Mouse (Mus musculus): ENCODE data around the gene Mrpl35. TPM values are rescaled to one million over a fixed set of nuclear protein-coding genes. Genes with fewer than 3 reads are reported as not detected.

Gene Mrpl35
- total RNA-seq, 2 experiments from 2014 or later, result 54.7 to 62.4 TPM

DNA sequence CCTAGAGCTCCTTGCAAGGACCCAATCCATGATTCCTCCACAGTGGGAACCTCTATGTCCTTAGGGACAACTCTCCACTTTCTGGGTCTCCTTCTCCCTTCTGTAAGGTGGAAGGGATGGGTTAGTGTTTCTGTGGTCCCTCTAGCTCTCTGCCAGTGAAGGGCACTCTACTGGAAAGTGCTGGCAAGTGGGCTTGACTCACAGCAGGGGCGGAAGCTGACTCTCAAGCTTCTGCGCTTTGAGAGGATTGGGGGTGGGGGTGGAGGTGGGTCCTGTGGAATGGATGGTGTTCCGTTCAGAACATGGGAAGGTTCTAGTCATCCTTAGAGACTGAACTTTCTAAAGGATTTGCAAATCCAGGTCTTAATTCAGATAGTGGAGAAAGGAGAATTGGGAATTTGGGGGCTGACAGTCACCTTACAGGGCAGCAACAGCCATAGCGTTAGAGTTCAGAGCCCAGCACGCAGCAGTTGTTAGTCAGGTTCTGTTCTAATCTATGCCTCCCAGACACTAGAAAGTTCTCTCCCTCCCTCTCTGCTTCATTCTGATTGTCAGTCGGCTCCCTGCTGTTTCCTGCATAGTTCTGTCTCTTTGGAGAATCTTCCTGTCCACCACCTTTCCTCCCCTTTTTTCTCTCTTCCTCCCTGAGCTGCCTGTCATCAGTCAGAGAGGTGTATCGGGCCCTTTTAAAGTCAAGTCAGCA, 25.6 kb downstream of the Mrpl35 start:
- DNase-seq, result no peak

GRCm38 (mm10) chr6:71799391-71799790, 27.4 kb downstream of the Mrpl35 start:
- no peak for DNase-seq

DNA sequence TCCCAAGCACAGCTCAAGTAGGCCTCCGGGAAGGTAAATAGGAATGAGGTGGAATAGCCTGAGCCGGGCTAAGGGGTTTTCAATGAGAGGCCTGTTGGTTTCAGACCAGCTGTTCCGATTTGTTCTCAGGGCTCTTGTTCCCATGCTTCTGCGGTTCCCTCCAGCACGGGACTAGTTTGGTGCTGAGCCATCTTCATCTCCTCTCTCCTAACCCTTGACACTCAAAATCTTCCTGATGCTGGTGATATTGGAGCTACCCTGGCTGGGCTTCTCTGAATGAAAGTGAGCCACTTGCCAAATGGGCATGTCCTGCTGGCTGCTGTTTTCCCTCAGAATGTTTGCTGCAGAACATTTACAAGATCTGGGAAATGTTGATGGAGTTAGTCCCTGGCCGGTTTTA, 35.0 kb downstream of the Mrpl35 start:
- no peak for DNase-seq

DNA sequence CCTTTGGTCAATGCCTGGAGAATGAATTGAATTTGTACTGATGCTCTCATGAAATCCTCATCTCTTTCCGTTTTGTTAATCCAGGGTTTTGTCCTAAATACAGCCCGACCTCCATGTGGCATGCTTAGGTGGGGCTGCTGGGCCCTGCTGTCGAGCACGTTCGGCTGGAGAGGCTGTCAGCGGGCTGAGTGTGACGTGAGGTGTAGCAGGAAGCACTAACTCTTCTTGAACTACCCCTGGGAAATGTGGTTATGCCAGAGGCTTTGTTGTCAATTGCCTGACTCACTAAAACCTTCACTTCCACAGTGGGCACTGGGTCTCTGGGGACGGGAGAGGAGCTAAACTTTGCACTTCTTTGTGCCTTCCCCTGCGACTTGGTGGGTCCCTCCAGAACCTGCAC, 38.4 kb downstream of the Mrpl35 start:
- DNase-seq, result no peak

- no peak for DNase-seq
Observed at GRCm38 (mm10) chr6:71783165-71783564, 43.6 kb downstream of the Mrpl35 start.

DNA sequence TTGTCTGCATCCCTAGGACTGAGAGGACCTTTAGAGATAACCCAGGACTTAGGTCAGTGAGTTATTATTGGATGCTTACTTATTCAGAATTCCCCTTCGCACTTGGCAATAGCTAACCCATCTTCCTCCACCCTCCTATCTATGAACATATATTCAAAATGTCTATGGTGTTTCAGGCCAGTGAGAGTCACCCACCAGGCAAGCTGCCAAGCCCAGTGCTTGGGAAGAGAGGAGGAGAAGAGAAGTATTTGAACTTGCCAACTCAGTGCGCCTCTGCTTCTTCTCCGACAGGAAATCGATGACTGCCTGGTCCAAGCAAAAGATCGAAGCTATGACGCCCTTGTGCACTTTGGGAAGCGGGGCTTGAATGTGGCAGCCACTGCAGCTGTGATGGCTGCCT, 46.3 kb downstream of the Mrpl35 start:
- DNase-seq, result no peak

DNA sequence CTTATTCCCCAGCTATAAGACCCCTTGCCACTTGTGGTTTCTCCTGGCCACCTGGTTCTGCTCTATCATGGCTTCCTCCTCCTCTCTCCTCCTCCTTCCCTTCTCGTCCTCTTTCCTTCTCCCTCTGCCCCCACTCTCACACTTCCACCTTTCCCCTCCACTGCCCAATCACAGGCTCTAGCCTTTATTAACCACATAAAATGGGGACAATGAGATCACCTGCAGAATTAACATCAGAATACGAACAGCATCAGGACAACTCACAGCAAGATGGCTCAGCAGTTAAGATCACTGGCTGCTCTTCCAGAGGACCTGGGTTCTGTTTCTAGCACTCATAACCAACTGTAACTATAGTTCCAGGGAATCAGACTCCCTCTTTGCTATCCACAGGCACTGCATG, 46.9 kb downstream of the Mrpl35 start:
- no peak for DNase-seq

DNA sequence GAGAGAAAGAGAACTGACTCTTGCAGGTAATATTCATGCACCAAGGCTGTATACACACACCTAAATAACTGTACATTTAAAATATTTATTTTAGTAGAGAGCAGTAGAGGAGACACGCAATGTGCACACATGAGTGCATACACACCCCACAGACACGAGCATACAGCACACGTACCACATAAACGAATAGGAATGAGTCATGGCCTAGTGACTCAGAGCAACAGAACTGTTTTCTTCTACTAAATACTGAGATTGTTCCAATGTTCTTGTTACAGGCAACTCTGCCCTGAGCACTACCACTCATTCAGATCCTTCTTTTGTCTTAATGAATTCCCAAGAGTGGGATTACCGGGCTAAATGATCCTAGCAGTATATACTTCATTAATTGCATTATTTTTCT, 48.8 kb downstream of the Mrpl35 start:
- DNase-seq, result no peak

DNA sequence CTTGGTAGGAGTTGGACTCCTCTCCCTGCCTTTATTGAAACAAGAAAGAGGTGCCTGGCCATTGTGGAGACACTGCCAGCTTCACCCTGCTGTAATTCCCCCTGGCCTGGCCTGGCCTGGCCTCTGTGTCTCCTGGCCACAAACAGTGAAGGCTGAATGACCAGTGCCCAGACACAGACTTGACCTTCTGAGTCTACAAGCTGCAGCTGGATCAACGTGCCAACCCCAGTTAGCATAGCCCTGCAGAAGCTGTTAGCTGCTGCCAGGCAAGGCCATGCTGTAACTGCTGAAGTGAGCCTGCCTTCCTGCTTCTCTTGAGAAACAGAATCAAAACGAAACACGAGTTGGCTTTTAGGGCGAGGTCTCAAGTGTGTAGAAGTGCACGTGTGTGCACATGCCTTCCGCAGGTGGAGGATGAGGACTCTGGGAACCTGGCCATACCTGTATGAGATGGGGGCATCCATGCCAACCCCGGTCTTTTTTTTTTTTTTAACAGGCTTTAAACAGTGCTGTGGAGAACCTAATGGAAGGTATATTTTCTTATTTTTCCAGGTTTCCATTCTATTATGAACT, 54.0 kb downstream of the Mrpl35 start:
- DNase-seq, result peak; percentile 73

- peak; percentile 15 for DNase-seq
Observed at GRCm38 (mm10) chr6:71772156-71772555, 54.6 kb downstream of the Mrpl35 start.

- DNase-seq, result no peak
Observed at GRCm38 (mm10) chr6:71771282-71771681, 55.5 kb downstream of the Mrpl35 start.

DNA sequence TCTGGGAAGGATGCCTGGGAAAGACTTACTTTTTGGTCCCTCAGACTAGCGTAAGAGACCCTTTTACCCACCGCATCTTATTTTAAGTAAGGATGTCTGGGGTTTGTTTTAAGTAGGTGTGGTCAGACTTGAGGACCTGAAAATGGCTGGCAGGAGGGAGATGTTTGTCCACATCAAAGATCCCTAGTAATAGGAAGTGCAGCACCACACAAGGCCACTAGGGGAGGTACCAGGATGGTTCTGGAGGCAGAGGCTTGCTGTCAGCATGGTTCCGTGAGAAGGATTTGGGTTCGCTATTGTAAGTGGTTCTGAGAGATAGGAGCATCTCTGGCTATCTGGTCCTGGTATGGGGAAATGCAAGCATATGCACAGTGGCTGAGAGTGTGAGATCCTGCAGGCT, 55.9 kb downstream of the Mrpl35 start:
- DNase-seq, result no peak

- no peak for DNase-seq
Observed at GRCm38 (mm10) chr6:71769901-71770690, 56.7 kb downstream of the Mrpl35 start.

- DNase-seq, result no peak
Observed at GRCm38 (mm10) chr6:71767761-71768160, 59.0 kb downstream of the Mrpl35 start.

Other genes with a start within 250 kb of the Mrpl35 start
- 10 to 100 TPM; 38.3 to 42.9 TPM for gene Kdm3a, start 194.0 kb downstream of the Mrpl35 start, total RNA-seq (2021)
- gene Reep1, start 119.4 kb downstream of the Mrpl35 start, total RNA-seq (2021), result 10 to 100 TPM; 12.7 to 21.0 TPM
- gene Immt, start 4.4 kb upstream of the Mrpl35 start, total RNA-seq (2021), result 100 to 1,000 TPM; 382 to 423 TPM
- gene Ptcd3, start 81.8 kb upstream of the Mrpl35 start, total RNA-seq (2021), result 100 to 1,000 TPM; 115 to 136 TPM
- 10 to 100 TPM; 46.3 to 55.4 TPM for gene Polr1a, start 82.1 kb upstream of the Mrpl35 start, total RNA-seq (2021)